Mouse (Mus musculus) kidney, adult 18-20 months (tissue): ENCODE data around the gene Rsbn1.

Source experiments
- DNase-seq: peaks from one replicate; pipeline ENCODE4 v3.0.0; 2021

The Rsbn1 gene

DNA sequence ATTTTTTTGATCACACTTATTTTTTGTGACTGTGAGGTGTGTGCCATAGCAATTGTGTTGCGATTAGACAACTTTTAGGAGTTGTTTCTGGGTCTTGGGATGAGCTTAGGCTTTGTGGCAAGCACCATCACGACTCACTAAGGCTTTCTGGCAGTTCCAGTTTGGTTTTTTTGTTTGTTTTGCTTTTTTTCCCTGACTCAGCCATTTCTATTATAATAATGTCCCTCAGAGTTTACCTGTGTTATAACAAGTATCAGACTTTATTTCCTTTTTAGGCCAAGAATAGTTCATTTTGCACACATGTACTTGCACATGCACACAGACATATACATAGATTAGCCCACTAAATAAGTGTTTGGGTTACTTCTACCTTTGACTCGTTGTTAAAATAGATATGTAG is 46.7 kb downstream of the Rsbn1 start:
- no peak for DNase-seq

DNA sequence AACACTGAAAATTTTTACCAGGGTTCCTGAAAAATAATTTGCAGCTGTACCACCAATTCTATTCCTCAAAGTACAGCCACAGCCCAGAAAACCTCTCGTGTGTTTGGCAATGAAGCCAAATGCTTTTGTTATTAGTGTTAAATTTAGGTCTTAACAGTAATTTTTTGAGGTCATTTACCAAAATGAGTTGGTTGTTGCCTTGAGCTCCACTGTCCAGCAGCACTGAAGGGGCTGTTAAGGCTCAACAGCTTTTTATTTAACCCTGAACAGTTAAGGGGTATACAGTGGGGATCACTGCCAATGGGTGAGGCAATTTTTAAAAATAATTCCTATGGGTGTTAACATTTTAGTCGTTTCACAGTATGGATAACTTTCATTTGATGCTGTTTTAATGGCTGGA is 53.3 kb downstream of the Rsbn1 start:
- no peak for DNase-seq

DNA sequence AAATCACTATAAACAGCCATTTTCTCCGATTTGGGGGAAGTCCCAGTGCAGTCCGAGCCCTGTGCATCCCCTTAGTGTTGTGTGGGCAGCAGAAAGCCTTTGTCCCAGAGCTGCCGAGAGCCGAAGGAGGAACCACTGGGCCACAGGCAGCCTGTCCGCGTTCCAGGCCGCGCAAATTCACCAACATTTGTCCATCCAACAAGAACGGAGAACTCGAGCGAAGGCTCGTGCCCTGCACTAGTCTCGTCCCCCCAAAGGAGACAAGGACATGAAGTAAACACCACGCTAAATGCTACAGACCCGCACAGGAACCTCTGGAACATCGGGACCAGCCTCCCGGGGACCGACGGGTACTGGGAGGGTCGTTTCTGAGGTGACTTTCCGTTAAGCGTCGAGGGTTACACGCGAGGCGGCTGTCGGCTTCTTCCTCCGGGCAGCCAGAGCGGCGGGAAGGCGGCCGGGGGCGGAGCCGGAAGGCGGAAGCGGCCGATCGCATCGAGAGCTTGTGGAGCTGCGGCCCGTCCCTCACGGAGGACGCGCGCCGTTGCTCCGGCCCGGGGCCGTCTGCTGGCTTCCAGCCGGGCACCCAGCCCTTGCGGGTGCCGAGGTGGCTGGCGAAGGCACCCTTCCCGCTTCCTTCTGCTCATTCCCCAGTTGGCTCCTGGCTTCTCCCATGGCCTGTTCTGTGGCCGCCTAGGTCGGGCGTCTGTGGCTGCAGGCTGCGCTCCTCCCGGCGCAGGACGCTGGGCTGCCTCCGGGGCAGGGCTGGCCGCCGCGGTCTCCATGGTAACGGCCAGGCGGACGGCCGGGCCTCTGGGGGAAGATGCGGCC is 54.2 kb downstream of the Rsbn1 start, which contains the start of gene Phtf1:
TSS of gene Phtf1 (plus strand) at position 250 of the 831 bp plus-strand sequence.
- DNase-seq = peak; percentile 92

DNA sequence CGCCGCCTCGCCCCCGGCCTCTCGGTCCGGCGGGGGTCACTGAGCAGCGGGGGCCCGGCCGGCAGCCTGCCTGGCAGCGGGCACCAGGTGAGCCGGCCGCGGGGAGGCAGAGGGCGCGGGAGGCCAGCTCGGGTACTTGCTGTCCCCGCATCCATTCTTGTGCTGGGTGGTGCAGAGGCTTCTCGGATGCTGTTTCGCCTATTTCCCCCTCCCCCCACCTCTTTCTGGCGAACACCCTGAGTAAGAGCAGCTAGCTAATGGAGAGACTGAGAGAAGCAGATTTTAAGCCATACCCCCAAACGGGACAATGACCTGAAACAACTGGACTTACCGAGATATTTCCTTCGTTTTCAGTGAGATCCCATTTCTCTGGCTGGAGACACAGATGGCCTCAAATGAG is 54.8 kb downstream of the Rsbn1 start:
- DNase-seq = no peak

DNA sequence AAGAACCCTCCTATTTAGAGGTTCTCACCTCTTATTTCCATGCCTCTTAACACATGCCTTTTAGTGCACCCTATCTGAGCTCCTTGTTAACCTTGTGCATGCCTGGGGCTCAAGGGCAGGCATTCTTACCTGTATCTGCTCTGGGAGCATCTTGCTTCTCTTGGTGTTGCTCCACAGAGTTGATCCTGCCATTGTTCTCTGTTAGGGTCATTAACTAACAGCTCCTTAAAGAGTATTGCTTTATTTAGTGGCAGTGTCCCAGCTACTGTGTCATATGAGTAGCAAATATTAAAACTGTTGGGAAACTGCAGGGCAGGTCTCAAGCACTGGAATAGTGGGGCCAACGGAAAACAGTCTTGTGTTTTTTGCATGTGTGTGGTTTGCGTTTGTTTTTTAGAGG is 57.2 kb downstream of the Rsbn1 start:
- no peak for DNase-seq

DNA sequence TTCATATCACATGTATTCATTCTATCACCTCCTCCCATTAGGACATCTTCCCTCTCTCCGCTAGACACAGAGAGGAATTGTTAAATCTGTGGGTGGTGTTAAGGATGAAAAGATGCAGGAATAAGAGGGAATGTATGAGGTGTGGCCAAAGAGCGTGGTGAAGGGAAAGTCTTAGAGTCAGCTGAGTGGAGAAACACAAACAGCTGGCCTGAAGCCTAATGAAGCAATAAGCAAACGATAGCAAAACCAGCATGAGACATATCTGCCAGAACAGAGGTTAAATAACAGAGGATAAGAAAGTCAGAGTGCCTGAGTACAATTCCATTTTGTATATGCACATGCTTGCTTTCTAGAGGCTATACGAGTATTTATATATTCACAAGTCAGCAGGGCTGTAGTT is 70.6 kb downstream of the Rsbn1 start:
- no peak for DNase-seq

DNA sequence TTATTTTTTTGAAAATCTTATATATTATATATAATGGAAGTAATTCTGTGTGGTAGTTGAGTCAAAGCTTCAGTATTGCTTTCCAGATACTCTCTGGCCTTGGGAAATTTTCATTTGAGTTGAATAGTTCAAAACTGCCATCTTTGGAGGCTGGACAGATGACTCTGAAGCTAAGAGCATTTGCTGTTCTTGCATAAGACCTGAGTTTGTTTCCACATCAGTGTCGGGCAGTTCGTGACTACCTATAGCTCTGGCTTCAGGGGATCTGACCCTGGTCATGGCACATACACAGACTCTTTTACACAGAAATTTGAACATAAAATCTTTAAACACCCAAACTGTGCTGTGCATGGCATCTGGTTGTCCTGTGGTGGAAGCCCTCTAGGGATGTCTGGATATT is 71.3 kb downstream of the Rsbn1 start:
- DNase-seq = no peak

DNA sequence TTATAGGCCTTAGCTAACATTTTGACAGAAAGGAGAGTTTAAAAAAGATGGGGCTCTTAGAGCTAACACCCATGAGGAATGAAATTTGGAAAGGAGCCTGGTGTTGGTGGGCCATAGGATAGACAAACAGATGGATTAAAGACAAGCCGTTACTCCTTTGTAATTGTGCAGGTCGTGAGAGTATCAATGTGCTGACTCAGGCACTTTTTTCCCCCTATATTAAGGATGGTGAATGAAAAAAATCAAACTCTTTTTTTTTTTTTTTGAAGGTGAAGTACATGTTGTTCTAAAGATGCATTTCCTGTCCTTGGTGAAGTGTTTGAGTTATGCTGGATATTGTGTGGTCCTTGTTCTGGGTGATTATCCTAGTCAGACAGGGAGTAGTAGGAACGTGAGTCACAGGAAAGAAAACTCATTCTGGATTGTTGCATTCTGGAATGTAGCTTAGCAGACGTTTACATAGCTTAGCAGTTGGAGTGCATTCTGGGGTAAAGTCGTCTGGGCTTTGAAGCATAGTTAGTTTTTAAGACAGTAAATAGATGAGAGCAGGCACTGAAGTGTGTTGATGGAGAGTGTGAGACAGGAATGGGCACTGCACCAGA is 74.0 kb downstream of the Rsbn1 start:
- no peak for DNase-seq

DNA sequence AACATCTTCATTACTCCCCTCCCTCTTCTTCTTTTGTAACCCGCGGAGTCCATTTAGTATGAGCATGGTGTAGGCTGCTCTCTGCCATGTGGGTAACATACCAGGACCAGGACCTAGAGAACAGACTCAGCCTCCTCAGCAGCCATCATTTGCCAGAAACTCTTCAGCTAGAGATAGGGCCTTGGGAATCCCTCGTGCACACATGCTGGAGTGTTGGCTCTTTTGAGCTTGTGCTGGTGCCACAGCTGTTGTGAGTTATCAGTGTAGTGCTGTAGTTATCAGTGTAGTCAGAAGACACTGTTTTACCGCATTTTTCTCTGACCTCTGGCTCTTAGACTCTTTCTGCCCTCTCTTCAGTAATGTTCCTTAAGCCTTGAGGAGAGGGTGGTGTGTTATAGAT is 75.4 kb downstream of the Rsbn1 start:
- DNase-seq = no peak

DNA sequence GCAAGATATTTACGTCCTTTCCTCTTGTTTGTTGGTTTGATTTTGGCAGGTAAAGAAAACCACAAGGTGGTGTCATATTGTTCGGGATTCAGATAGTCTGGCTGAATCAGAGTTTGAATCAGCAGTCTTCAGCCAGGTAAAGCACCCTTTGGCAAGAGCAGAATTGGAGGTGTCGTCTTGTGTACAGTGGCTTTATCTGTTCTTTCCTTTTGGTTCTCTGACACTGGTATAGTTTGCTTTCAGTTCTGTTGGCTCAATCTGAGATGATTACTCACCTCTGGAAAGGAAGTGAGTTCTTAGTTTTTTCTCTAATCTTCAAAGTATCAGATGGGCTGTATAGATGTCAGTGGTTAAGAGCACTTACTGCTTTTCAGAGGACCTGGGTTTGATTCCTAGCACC is 77.4 kb downstream of the Rsbn1 start:
- DNase-seq = no peak

DNA sequence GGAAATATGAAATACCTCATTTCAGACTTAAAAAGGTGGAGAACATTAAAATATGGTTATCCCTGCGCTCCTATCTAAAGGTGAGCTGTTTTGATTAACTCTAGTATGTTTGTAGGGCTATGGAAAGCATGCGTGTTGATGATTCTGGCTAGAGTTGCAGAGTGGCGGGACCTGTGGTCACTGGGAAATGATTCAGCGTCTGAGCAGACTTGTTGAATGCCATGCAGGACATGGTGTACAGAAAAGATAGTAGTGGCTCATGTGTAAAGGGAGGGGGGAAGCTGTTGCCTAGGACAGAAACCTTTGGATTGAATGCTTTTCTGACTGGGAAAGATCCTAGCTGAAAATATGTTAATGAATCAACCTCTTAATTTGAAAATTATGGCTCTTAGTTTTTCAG is 84.8 kb downstream of the Rsbn1 start:
- no peak for DNase-seq

DNA sequence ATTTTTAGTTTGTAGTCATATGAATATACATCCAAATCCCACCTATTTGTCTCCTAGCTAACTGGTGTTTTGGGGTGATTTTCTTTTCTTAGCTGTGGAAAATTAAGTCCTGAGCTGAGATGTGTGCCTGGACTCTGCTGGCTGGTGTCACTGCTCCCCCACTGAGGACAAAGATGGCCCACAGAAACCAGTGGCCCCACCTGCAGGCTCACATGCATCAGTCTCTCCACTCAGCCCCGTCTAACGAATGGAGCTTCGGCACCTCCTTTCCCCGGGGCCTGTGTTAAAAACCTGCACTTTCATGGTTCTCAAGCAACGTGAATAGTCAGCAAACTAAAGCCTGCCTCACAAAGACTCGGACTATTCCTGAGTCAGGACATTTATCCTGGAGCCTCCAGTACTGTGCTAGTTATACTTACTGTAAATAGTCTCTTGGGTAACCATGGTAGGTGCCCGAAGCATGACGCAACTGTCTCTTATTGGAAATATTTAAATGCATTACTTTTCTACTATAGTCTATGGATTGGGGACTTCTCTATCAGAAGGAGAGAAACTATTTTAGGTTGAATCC is 93.1 kb downstream of the Rsbn1 start:
- DNase-seq = no peak

DNA sequence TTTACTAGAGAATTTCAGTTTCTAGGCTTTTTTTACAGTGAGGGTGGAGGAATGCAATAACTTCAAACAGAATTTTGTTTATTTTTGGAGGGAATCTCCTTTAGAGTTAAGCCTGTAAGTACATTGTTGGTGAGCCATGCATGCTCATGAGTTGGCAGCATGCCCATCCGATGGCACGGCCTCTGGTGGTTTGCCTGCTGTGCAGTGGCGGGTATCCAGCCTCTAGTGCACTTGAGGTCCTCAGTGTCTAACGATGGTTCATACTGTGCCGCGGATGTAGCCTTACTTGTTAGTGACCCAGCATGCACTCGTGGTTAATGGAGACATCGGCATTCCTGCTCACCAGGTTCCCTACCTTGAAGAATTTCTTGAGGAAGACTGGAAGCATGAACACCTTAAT is 93.6 kb downstream of the Rsbn1 start:
- DNase-seq = peak; percentile 28

DNA sequence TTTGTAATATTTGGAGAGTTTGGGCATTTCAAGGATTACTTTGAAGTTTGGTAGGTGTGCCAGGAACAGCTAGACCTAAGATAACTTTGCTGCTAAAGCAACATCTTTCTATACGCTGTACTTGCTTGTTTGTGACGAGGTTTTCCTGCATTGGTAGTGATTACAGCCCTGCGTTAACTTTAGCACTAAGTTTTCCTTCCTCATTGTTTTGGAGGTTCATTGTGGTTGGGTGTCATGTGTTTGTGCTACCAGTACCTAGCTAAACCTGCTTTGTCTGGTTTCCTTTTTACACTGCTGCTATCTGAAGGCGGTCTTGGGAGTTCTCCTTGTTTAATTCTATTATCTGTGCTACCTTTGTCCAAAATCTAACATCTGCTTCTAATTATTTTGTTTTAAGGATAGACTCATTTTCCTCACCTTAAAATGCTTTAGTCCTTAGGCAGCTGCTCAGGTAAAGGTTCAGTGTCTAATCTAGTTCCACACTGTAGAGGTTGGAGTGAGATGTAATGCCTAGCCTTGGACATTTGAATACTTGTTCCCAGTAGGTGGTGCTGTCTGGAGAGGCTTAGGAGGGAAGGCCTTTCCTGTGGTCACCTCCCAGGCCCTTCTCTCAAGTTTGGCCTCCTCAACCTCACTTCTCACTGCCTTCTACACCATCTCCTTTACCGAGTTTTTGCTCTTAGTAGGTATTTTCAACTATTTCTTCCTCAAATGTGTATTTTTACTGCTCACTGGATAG is 96.2 kb downstream of the Rsbn1 start:
- DNase-seq = no peak

DNA sequence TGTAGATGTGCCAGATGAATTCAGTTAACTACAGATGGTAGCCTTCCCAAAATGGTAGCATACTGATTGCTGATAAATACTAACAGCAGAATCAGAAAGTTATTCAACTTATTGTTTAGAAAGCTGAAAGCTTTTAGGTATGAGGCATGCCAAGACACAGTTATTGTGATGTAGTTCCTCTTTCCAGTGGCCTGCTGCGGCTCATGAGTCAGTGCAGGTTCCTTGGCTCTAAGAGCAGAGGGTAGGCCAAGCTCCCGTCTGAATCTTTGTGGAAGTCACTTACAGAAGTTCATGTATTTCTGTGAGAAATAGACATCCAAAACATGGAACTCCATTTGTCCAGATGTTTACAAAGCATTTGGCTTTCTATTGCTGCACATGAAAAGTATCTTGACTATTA is 98.1 kb downstream of the Rsbn1 start:
- DNase-seq = no peak
